Comparison of ENCODE assay signal across 16 mouse cellular contexts in the genomic region with DNA sequence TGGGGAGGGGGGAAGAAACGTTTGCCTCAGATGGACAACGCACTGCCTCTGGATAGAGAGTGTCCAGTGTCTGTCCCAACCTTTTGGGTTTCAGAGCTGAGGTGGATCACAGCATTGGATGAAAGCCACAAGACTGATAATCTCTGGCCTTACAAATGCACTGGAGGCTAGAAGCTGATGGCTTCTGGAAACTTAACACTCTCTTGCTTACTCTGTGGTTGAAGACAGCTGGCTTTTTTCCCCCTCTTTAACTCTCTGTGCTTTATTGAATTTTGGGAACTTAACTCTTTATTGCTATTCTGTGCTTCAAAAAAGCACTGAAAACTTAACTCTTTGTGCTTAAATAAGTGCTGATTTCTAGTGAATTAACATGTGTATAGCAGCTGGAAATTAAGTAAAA.
DNase-seq lines count a peak whose midpoint lies in the region; ATAC-seq lines count a peak whose summit lies in the region.
"Had no signal": no experiment of that assay in that cellular context is flagged by ENCODE, and none has a peak within 500 bp of the region (broad histone marks: within the 10 kb centered on the region; RNA-seq: fewer than 3 reads in every experiment).

No protein-coding gene starts in this region.

- no peak for ATAC-seq in forebrain, embryonic 15.5 days (replicated peaks)
- no peak for ATAC-seq in forebrain, embryonic 16.5 days
- ATAC-seq in intestine, embryonic 15.5 days = no peak
- no peak for ATAC-seq in intestine, embryonic 16.5 days
- ATAC-seq in limb, embryonic 15.5 days (ENCODE audit: insufficient number of reproducible peaks, low FRiP score, low TSS enrichment, low read depth) = no peak
- no peak for ATAC-seq in megakaryocyte progenitor cell, adult 5-6 weeks (replicated peaks; ENCODE audit: poor library complexity)
- ATAC-seq: intestine, postnatal 0 days had no signal

- no peak overlapping the region for H3K4me2 ChIP-seq in forebrain, embryonic 15.5 days (replicated peaks)
- H3K4me2 ChIP-seq in forebrain, embryonic 16.5 days (ENCODE audit: low read length) = no peak overlapping the region
- H3K4me2 ChIP-seq in intestine, embryonic 15.5 days (replicated peaks) = no peak overlapping the region
- H3K4me2 ChIP-seq in intestine, embryonic 16.5 days (ENCODE audit: low read depth, low read length) = no peak overlapping the region
- H3K4me2 ChIP-seq in limb, embryonic 15.5 days = no peak overlapping the region
- H3K4me2 ChIP-seq: liver, embryonic 15.5 days; midbrain, embryonic 13.5 days had no signal

- H3K9ac ChIP-seq in forebrain, embryonic 15.5 days (replicated peaks) = no peak overlapping the region
- H3K9ac ChIP-seq in forebrain, embryonic 16.5 days (replicated peaks; ENCODE audit: low read depth, low read length) = no peak overlapping the region
- H3K9ac ChIP-seq in intestine, embryonic 15.5 days = no peak overlapping the region
- no peak overlapping the region for H3K9ac ChIP-seq in intestine, embryonic 16.5 days (ENCODE audit: low read depth, low read length)
- H3K9ac ChIP-seq in limb, embryonic 15.5 days = no peak overlapping the region
- H3K9ac ChIP-seq: liver, embryonic 15.5 days; midbrain, embryonic 13.5 days had no signal

- no peaks in the 10 kb centered on the region for H3K36me3 ChIP-seq in forebrain, embryonic 15.5 days
- no peaks in the 10 kb centered on the region for H3K36me3 ChIP-seq in forebrain, embryonic 16.5 days (ENCODE audit: control insufficient read depth, insufficient read depth)
- H3K36me3 ChIP-seq in intestine, embryonic 15.5 days = no peaks in the 10 kb centered on the region
- no peaks in the 10 kb centered on the region for H3K36me3 ChIP-seq in intestine, embryonic 16.5 days (ENCODE audit: control insufficient read depth, insufficient read depth, low read length)
- H3K36me3 ChIP-seq in embryonic facial prominence, embryonic 10.5 days (replicated peaks) = no peaks in the 10 kb centered on the region
- H3K36me3 ChIP-seq in limb, embryonic 15.5 days = no peaks in the 10 kb centered on the region
- H3K36me3 ChIP-seq: liver, embryonic 15.5 days; midbrain, embryonic 13.5 days had no signal

- H3K27ac ChIP-seq in forebrain, embryonic 15.5 days (replicated peaks) = 0 out of 2 replicates have a peak overlapping the region, but pooled peaks have one; percentile 12
- no peak overlapping the region for H3K27ac ChIP-seq in forebrain, embryonic 16.5 days (ENCODE audit: low read length)
- 0 out of 2 replicates have a peak overlapping the region, but pooled peaks have one; percentile 11 for H3K27ac ChIP-seq in intestine, embryonic 15.5 days
- no peak overlapping the region for H3K27ac ChIP-seq in intestine, embryonic 16.5 days (ENCODE audit: low read length)
- peak overlapping the region; percentile 66 for H3K27ac ChIP-seq in embryonic facial prominence, embryonic 10.5 days (replicated peaks)
- peak overlapping the region; percentile 54; the same call in 1 of the 2 replicates for H3K27ac ChIP-seq in limb, embryonic 15.5 days
- H3K27ac ChIP-seq: liver, embryonic 15.5 days; midbrain, embryonic 13.5 days had no signal

- 71% methylated on average over 2 of the region's 2 CpGs for WGBS in forebrain, embryonic 15.5 days
- WGBS in forebrain, embryonic 16.5 days = 65% methylated on average over 2 of the region's 2 CpGs
- WGBS in intestine, embryonic 15.5 days = 58% methylated on average over 2 of the region's 2 CpGs
- WGBS in intestine, embryonic 16.5 days = 56% methylated on average over 2 of the region's 2 CpGs
- WGBS in embryonic facial prominence, embryonic 10.5 days = 68% methylated on average over 2 of the region's 2 CpGs
- WGBS in limb, embryonic 15.5 days = 67% methylated on average over 2 of the region's 2 CpGs

- H3K4me3 ChIP-seq in forebrain, embryonic 15.5 days = no peak overlapping the region
- H3K4me3 ChIP-seq in forebrain, embryonic 16.5 days (replicated peaks; ENCODE audit: low read length) = no peak overlapping the region
- H3K4me3 ChIP-seq in intestine, embryonic 15.5 days (replicated peaks) = no peak overlapping the region
- no peak overlapping the region for H3K4me3 ChIP-seq in intestine, embryonic 16.5 days (ENCODE audit: low read length)
- H3K4me3 ChIP-seq in embryonic facial prominence, embryonic 10.5 days = no peak overlapping the region
- no peak overlapping the region for H3K4me3 ChIP-seq in limb, embryonic 15.5 days
- H3K4me3 ChIP-seq: liver, embryonic 15.5 days; midbrain, embryonic 13.5 days had no signal

- no peaks in the 10 kb centered on the region for H3K9me3 ChIP-seq in forebrain, embryonic 15.5 days
- H3K9me3 ChIP-seq in forebrain, embryonic 16.5 days (ENCODE audit: control insufficient read depth, low read length) = no peaks in the 10 kb centered on the region
- H3K9me3 ChIP-seq in intestine, embryonic 15.5 days = no peaks in the 10 kb centered on the region
- H3K9me3 ChIP-seq in intestine, embryonic 16.5 days (ENCODE audit: control insufficient read depth, low read length) = no peaks in the 10 kb centered on the region
- no peaks in the 10 kb centered on the region for H3K9me3 ChIP-seq in embryonic facial prominence, embryonic 10.5 days
- H3K9me3 ChIP-seq in limb, embryonic 15.5 days = no peaks in the 10 kb centered on the region
- H3K9me3 ChIP-seq: liver, embryonic 15.5 days; midbrain, embryonic 13.5 days had no signal

- peaks cover 17% of the 10 kb centered on the region for H3K4me1 ChIP-seq in forebrain, embryonic 15.5 days
- H3K4me1 ChIP-seq in forebrain, embryonic 16.5 days (replicated peaks; ENCODE audit: control insufficient read depth, insufficient read depth, low read length) = peaks cover 9% of the 10 kb centered on the region
- H3K4me1 ChIP-seq in intestine, embryonic 15.5 days (replicated peaks) = no peaks in the 10 kb centered on the region
- H3K4me1 ChIP-seq in intestine, embryonic 16.5 days (ENCODE audit: control insufficient read depth, insufficient read depth, low read length) = no peaks in the 10 kb centered on the region
- H3K4me1 ChIP-seq in embryonic facial prominence, embryonic 10.5 days = peaks cover 23% of the 10 kb centered on the region
- peaks cover 16% of the 10 kb centered on the region; the same call in 1 of the 2 replicates for H3K4me1 ChIP-seq in limb, embryonic 15.5 days
- H3K4me1 ChIP-seq: liver, embryonic 15.5 days had no signal

- DNase-seq in embryonic facial prominence, embryonic 10.5 days (ENCODE audit: low spot score) = no peak
- DNase-seq in spleen, postnatal 10 days (ENCODE audit: low spot score in 2 of 2) = no peak
- DNase-seq: adrenal gland, postnatal 10 days; cerebellum, adult 18-20 months; kidney, postnatal 36 days; right cerebral cortex, postnatal 4 days had no signal

- no peaks in the 10 kb centered on the region for H3K27me3 ChIP-seq in forebrain, embryonic 15.5 days
- H3K27me3 ChIP-seq in forebrain, embryonic 16.5 days (replicated peaks; ENCODE audit: control insufficient read depth, insufficient read depth, low read length) = no peaks in the 10 kb centered on the region
- H3K27me3 ChIP-seq in intestine, embryonic 15.5 days (replicated peaks) = no peaks in the 10 kb centered on the region
- H3K27me3 ChIP-seq in intestine, embryonic 16.5 days (replicated peaks; ENCODE audit: control insufficient read depth, insufficient read depth, low read length) = no peaks in the 10 kb centered on the region
- H3K27me3 ChIP-seq in embryonic facial prominence, embryonic 10.5 days (replicated peaks; ENCODE audit: low read depth, poor library complexity, severe bottlenecking) = no peaks in the 10 kb centered on the region
- no peaks in the 10 kb centered on the region for H3K27me3 ChIP-seq in limb, embryonic 15.5 days
- H3K27me3 ChIP-seq: CH12.LX; liver, embryonic 15.5 days; midbrain, embryonic 13.5 days had no signal

Comparison
In these comparisons a context has a peak if more than half of its experiments do, and no peak if none do; other contexts are left out.
1. H3K27ac ChIP-seq: peak in forebrain, embryonic 15.5 days (single experiment), intestine, embryonic 15.5 days (single experiment), embryonic facial prominence, embryonic 10.5 days (single experiment) and limb, embryonic 15.5 days (single experiment); none in forebrain, embryonic 16.5 days (single experiment) and intestine, embryonic 16.5 days (single experiment).